Mouse (Mus musculus): ENCODE results near the gene Mlana.

- no peak for TF ChIP-seq CTCF (IDR thresholded peaks at IDR 0.05; ENCODE audit: low read depth)
- TF ChIP-seq EP300 (IDR thresholded peaks at IDR 0.05; ENCODE audit: low read depth) = no peak
These were observed 20.2 kb downstream of the Mlana start for GRCm38 (mm10) chr19:29717854-29718253.

Measured in heart, postnatal 0 days (tissue).